Mouse (Mus musculus) bone marrow macrophage, adult 2 months (primary cell): ENCODE measurements around the gene Mllt3.

Experiments used
- CTCF ChIP-seq: IDR thresholded peaks from 2 replicates; pipeline ENCODE4 v1.5.1; 2012; ENCODE audit warnings: low read depth, mild to moderate bottlenecking, low read length, moderate library complexity
- POLR2A ChIP-seq: IDR thresholded peaks from 2 replicates; pipeline ENCODE4 v1.6.1; 2012; ENCODE audit warnings: mild to moderate bottlenecking, low read depth, low read length, borderline replicate concordance

GRCm38 (mm10) chr4:87942921-87943403 lies 90.2 kb downstream of the Mllt3 start:
- no peak for TF ChIP-seq POLR2A
- no peak for TF ChIP-seq CTCF
